Mouse (Mus musculus) frontal cortex, postnatal 25 days (tissue): ENCODE results near the gene Pld1.
A peak's percentile ranks its signal among the peaks of the same experiment; 100 is the strongest.

Source experiments
- DNase-seq, 2 experiments: peaks; one replicate each; pipeline ENCODE4 v3.0.0; 2022; ENCODE audit warnings: low spot score in 2 of 2

The Pld1 gene

DNA sequence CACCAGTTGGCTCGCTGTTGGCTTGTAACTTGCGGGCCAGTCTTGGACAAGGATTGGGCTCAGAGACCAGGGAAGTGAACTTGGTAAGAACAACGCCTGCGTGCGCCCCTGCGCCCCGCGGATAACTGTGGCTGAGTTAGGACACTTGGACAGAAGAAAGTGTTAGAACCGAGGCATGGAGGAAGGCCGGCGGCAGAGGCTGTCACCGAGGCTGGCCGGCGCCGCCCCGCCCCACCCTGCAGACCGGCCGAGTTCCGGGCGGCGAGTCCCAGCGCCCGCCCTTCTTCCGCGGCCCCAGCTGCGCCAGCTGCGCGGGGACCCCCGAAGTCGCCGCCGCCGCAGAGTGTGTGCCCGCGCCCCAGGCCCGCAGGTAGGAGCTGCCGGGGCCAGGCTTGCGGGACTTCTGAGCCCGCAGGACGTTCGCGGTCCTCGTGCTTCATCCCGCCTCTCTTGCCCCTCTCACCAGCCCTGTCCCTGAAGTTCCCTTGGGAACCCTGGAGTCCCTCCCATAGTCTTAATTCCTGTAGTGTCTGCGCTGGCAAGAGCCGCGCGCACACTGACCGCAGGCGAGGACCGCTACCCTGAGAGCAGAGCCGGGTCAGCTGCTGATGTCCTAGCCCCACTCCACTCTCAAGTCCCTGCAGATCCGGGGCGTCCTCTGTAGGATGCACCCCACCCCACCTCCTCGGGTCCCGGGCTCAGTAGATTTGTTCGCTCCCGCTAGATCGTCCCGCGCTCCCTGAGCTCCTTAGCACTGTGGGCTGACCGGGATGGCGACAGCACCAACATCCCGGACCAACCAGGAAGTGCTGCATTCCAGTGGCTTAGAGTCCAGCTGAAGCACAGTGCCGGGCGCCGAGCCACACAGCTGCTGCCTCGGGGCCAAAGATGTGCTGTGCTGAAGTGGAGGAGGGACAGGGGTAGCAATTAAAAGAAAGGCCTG is at the start of gene Pld1:
Pld1 (plus strand) TSS at position 315 of the 943 bp plus-strand sequence.
- DNase-seq = peak; percentile 28

DNA sequence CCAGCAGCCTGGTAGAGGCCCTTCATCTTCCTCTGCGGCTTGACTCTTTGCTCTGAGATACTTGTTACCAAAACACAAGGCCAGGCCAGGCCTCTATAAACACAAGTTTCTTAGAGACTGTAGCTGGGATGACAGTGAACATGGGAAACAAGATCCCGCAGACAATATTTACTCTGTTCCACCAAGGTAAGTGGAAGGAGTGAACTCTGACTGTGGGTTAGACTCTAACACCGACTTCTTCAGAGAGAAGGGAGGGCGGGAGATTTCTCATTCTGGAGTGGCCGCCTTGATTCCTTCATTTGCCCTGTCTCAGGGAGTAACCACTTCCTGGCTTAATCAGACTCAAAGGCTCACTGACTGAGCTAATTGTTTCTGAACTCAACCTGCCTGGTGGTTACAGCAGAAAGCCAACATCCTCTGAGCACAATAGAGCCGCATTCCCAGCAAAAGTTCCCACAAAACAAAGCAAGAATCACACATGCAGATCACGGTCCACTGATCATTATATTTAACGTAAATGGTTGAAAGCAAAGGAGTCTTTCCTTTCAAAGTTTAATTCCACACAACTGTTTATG is 42.1 kb upstream of the Pld1 start, which contains the start of gene Tmem212:
Tmem212 (minus strand) TSS at position 51 of the 575 bp plus-strand sequence.
- no peak for DNase-seq

DNA sequence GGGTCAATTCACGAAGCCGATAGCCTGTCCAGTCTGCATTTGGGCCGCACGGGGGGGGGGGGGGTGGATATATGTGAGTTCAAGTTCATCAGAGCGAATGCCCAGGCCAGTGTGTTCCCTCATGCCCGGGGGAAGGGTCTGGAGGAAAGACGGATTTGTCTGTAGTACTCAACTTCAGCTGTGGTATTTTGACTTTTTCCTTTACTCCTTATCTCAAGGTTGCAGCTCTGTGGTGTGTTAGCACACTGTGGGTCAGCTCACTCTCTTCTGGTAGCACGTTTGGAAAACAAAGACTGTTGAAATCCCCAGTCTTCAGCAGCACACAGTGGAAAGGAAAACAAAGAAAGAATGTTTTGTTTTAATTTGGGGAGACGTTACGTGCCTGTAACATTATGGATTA is 40.3 kb upstream of the Pld1 start:
- no peak for DNase-seq

DNA sequence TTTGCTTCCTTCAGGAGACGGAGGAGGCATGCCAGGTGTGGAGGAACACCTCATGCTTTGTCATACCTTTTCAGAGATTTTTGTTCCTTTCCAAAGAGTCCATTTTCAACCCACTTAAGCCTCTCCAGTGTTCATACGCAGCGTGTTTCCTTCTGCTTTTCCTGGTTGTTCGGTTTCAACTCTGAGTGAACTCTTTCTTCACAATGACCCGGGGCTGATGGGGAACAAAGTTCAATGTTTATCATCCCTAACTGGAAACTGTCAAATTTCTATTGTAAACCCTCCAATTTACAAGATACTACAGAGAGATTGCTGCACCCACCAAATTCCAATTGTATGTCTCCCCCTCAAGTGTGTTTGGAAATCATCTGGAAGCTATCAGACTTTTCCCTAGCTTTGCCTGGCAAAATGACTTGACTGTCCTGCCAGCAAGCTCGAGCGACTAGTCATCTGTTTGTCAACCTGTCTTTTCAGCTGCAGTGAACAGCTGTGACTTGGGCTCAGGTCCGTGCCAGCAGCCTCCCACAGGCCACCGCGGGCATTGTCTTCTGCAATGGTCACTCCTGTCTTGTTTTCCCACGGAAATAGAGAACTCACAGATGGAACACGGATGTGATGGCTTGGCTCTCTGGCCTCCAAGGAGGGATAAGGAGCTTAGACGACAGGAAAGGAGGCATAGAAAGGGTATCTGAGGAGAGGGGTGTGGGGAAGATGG is 39.3 kb upstream of the Pld1 start:
- DNase-seq = no peak

DNA sequence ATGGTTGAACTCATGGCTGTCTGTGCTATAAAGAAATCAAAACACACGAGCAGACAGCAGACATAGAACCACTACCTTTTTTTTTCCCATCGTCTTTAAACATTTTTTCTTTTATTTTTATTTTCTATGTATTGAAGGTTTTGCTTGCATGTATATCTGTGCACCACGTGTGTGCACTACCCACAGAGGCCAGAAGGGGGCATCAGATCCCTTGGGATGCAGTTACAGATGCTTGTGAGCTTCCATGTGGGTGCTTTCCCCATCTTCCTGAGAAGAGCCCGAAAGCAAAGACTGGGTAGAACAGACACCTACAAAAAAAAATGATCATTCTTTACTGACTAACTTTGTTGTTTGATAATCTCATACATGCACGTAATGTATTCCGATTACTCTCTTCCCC is 36.6 kb upstream of the Pld1 start:
- DNase-seq = no peak

DNA sequence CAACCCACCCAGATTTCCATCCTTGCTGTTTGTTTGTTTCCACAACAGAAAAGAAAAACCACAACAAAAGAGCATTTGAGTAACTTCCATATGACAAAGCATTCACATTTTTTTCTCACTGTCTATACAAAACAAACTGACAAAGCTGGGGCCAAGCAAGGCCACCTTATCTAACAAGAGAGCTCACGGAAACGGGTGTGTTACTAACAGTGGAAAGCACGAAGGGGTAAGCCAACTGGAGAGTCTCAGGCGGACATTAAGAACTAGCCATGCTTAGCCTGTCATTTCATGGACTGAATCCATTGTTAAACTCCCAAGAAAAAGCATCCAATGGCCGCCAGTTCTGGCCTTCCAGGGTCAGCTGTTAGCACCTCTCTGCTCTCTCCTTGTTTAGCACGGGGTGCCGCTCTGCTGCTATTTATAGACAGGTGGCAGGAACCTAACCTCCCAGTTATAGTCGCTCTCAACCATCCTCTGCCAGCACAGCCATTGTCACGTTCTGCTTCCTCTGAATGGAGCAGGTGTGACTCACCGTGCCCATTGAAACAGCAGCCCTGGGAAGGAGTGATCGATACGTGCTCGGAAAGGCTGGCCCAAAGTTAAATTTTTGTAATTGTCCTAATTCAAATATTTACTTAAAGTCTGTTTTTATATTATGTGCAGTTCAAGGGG is 33.7 kb upstream of the Pld1 start:
- DNase-seq = no peak

DNA sequence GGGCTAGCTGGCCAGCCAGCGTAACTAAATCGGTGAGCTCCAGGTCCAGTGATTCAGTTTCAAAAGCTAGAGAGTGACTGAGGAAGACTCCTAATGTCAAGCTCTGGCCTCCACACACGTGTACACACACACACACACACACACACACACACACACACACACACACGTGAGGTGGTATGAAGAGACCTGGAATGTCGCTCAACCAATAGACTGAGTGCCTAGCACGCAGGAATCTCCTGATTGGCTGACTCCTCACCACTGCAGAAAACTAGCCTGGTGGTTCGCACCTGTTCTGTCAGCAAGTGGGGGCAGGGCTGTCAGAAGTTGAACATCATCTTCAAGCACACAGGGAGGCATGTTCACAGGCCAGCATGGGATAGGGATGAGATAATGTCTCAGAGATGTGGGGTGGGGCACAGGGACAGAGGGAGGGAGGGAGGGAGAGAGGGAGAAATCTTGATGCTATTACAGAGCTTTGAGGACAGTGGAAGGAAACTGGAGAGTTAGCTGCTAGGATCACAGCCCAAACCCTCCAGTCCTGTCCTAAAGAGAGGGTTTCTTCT is 31.8 kb upstream of the Pld1 start:
- DNase-seq = no peak

DNA sequence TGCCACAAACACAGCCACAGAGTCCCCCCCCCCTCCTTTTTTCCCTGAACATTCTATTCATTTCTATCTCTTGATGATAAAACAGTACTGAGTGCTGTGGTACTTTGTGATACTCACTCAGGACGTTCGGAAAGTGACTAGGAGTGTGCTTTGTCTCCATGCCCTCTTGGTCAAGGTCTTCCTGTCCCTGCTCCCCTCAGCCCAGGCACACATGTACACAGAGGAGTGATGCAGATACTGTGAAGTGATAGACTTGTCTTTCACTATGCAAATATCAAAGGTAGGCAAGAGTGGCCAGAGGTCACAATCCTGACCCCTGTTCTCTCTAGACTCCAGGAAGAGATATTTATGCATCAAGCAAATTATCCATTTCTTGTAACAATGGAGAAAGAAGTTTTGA is 31.2 kb upstream of the Pld1 start:
- no peak for DNase-seq

DNA sequence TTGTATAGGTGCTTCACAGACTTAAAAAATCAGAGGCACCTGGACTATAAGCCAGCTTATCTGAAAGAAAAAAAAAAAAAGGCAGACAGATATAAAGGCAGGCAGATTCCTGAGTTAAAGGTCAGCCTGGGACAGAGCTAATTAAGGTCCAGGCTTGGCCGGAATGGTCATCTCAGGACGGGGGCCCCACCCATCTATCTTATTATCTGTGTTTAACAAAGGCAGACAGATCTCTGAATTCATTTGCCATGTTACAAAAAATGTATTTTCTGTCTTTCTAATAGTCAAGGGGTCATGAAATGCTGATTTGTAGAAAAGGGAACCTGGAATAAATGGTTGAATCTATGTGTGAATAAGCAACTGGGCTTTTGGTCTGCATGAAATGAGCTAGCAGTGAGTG is 30.2 kb upstream of the Pld1 start:
- no peak for DNase-seq

DNA sequence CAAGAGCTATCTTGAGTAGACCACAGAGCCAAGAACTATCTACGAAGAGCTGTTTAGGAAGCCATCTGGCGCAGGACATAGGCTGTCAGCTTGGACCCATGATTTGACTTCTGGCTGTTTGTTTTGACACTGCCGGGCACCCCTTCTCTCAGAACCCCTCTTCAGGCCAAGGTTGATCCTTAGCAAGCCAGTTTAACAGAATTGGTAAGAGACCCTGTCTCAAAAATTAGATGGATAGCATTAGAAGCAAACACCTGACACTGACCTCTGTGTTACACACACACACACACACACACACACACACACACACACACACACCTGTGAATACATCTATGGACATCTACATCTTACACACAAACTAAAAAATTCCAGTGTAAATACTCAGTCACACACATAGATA is 29.5 kb upstream of the Pld1 start:
- DNase-seq = no peak

DNA sequence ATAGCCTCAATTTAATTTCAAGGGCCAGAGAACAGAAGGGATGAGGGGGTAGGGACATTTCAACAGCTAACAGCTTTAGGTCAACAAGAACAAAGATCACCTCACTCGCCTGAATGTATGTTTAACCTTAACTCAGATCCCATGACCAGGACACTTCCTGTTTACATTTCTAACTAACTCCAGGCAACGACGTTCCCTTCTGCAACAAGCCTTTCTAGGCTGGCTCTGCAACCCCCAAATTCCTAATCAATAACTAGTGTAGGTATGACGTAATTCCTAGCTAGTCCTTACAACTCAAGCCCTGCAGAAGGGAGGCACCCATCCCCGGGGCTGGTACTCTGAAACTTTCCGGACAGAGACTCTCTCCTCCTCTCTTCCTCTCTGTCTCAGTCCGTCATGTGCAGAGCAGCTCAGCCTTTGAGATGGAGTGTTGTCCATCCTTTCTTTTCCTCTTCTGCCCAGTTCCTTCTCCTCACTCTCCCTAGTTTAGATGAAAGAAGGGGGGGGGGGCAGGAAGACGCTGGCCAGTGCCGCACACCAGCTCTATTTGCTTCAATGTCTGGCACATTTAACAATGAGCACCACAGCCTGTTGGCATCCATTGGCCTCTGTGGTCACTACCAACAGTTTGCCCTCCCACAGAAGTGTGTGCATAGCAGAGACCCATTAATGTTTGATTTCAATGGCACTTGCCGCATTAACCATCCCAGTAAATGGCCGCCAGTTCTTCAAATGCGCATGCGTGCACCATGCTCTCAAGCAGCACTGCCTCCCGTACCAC is 19.6 kb upstream of the Pld1 start:
- DNase-seq = no peak

DNA sequence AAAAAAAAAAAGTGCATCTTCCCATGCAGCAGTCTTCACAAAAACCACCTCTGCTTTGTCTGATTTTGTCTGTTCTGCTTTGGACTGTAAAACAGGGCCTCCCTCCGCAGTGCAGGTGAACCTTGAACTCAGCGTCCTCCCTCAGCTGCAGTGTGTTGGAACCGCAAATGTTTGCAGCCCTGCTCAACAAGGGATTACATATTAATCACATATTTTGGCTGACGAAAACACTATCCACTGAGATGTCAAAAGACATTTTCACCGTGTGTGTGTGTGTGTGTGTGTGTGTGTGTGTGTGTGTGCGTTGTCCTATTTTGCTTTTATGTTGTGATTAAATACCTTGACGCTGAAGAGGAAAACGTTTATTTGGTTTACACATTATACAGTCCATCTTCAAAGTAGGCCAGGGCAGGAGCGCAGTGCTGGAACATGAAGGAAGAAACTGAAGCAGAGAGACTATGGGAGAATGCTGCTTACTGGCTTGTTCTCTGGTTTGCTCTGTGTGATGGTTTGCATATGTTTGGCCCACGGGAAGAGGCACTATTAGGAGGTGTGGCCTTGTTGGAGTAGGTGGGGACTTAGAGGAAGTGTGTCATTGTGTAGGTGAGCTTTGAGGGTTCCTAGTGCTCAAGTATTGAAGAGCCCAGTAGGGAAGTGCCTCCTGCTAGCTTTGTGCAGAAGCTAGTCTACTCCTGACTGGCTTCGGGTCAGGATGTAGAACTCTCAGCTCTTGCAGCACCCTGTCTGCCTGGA is 17.1 kb upstream of the Pld1 start:
- no peak for DNase-seq

DNA sequence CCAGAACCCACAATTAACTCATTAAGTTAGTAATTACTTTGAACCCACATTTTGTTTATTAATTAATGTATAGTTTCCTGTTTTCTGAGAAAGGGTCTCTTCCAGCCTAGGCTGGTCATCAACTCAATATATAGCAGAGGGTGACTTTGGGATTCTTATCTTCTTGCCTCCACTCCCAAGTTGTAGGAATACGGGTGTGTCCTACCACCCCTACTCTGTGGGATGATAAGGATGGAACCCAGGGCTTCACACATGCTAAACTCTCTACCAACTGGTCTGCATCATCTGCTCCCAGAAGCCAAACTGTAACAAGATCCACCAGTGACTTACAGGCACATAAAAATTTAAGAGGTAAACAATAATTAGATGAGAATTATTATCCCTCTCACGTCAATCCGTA is 14.5 kb upstream of the Pld1 start:
- no peak for DNase-seq

DNA sequence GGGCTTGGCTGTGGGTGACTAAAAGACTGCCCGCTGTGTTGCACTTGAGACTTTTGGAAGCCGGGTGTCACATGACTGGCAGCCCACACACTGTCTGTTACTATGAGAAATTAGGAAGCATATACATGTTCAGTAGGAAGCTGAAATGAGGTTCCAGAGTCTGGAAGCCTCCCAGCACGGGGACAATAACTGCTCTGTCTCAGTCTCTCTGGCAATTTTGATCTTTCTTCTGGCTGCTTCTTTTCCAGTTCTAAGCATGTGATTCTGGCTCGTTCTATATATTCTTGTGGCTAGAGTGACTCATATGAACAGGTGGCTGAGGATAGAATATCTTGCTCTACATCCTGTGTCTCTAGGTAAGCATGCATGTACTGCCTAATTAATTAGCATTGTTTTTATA is 9.3 kb upstream of the Pld1 start:
- DNase-seq = no peak

DNA sequence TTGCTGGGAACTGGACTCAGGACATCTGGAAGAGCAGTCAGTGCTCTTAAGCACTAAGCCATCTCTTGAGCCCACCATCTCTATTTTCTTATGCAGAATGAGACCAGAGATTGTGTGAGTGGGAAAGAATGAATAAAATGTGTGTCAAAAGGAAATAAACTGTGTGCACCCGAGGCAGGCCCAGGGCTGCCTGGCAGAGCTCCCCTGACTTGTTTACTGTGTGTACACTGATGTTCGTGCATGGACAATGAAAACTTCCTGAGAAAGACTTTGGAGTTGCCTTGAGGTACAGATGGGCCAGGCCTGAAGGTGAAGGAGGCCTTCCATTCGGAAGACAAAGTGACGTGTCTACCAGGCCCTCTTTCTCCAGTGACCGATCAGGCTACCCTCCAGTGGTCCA is 6.1 kb upstream of the Pld1 start:
- DNase-seq = no peak

DNA sequence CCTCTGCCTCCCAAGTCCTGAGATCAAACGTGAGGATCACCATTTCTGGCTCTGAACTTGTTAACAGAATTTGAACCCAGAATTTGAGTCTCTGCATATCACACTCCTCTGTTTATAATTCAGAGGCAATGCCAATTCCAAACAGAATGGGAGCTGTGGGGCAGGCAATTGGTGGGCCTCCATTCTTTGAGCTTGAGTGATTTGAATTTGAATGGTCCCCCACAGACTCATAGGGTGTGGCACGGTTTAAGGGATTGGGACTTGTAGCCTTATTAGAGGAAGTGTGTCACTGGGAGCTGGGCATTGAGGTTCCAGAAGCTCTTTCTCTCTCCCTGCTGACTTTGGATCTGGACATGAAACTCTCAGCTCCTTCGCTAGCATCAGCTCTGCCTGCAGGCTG is 2.9 kb upstream of the Pld1 start:
- DNase-seq = no peak

DNA sequence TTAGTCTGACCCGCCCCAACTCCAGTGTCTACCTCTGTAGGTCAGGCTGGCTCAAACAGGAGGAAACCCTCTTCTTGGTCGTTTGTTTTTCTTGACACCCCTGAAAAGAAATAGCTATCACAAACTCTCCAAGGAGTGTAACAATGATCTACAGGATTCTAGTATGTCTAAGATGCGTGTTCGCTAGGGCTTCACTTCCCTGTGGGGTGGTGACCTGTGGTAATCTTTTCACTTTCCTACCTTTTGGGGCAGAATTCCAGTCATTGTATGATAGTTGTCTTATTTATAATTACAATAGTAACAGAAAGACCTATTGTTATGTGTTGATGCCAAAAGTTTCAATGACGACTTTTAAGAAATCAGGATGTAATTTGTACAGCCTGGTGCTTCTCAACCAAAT is 1.8 kb upstream of the Pld1 start:
- DNase-seq = no peak

DNA sequence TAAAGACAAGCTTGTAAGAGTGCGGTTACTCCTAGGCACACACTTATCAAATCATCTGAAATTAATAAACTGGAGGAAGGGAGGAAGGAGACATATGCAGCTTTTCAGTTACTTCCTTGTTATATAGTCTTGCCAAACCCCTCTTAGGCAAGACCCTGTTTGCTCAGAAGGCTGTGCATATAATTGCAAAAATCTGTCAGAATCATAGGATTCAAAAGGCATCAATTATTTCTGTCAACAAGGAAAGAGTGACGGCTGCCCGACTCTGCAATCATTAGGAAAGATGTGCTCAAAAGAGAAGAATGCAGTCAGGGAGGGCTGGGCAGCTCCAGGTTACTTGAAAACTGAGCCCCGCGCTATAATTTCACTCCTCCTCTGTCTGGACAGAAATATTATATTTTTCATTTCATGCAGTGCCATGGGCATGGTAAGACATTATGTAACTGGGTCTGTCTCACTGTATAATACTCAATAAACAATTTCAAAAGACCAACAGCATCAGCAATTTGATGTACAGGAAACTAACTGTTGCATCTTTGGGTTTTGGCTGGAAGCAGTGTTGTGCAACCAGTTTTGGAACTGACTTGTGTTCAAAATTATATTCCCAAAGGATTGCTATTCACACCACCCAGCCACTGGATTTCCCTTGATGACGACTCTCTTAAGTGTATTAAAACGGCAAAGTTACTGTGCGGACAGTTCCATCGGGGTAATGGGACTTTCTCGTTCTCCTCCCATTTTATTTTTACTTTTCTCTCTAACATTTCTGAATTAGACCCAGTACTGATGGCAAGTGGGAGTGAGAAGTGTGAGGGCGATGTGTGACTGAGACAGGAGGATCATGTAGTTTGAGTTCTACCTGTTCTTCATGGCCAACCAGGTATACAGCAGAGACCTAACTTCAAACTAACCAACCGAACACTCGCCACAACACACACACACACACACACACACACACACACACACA is 1.1 kb upstream of the Pld1 start:
- no peak for DNase-seq

DNA sequence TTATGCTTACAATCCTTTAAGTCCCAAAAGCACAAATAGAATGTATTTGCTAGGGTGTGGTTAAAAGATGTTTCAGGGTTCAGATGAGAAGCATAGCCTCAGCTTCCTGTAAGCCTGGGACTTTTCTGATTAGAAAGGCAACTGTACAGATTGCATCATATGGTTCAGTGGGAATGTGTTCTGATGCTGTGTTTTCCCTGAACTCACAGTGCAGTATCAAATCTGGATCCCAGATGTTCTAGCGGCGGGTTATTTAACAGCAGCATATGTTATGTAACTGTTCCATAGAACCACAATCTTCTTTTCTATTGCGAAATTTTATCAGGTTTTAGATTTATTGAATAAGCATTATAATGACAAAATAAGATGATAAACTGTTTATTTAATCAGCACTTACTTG is 3.1 kb downstream of the Pld1 start:
- DNase-seq = no peak
